Mouse (Mus musculus): ENCODE data around the gene Gdpd5. TPM values are rescaled to one million over a fixed set of nuclear protein-coding genes. Genes with fewer than 3 reads are reported as not detected.

Gene Gdpd5
- polyA plus RNA-seq, 1 experiment from 2014 or later, result 11.2 TPM

DNA sequence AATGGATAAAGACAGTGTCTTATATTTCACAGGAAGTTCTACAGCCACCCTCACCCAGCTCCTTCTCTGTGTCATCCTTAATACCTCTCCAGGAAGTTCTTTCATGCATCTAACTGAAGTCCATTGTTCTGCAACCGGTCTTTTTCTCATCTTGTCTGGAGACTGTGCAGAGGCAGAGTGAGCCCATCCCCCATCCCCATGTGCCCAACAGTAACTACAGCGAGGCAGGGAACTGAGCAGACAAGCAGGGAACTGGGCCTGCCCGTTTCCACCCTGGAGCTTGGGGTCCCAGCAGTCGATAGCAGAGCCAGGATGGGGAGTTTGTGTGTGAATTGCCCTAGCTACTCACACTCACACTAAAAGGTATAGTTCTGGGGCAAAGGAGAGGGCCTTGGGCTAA is 9.3 kb downstream of the Gdpd5 start:
- 33% methylated on average over 4 of the region's 4 CpGs for WGBS
- no peak overlapping the region for H3K9ac ChIP-seq (replicated peaks)
- ATAC-seq (ENCODE audit: insufficient number of reproducible peaks, insufficient read depth, low FRiP score, low TSS enrichment, low read depth), result no peak
- H3K27me3 ChIP-seq, result no peaks in the 10 kb centered on the region
- H3K9me3 ChIP-seq, result no peaks in the 10 kb centered on the region
- peaks cover 13% of the 10 kb centered on the region; the same call in 1 of the 2 replicates for H3K36me3 ChIP-seq
- H3K27ac ChIP-seq, result peak overlapping the region; percentile 41; the same call in 1 of the 2 replicates
- H3K4me2 ChIP-seq, result no peak overlapping the region
- peaks cover 37% of the 10 kb centered on the region for H3K4me1 ChIP-seq (replicated peaks)
- no peak overlapping the region for H3K4me3 ChIP-seq (replicated peaks)

- Histone ChIP-seq H3K4me1 (replicated peaks) (peaks cover 46% of the 10 kb centered on the region), H3K4me2 (no peak overlapping the region), H3K27me3 (no peaks in the 10 kb centered on the region), H3K27ac (no peak overlapping the region), H3K9me3 (no peaks in the 10 kb centered on the region), H3K4me3 (replicated peaks) (no peak overlapping the region), H3K36me3 (peaks cover 10% of the 10 kb centered on the region; the same call in 1 of the 2 replicates), H3K9ac (replicated peaks) (no peak overlapping the region)
- ATAC-seq (ENCODE audit: insufficient number of reproducible peaks, insufficient read depth, low FRiP score, low TSS enrichment, low read depth), result no peak
- 65% methylated on average over 2 of the region's 2 CpGs for WGBS
Measured at GRCm38 (mm10) chr7:99392696-99393095, 11.5 kb downstream of the Gdpd5 start.

- Histone ChIP-seq H3K4me1 (replicated peaks) (peaks cover 44% of the 10 kb centered on the region), H3K9ac (replicated peaks) (no peak overlapping the region), H3K9me3 (no peaks in the 10 kb centered on the region), H3K36me3 (peaks cover 8% of the 10 kb centered on the region; the same call in 1 of the 2 replicates), H3K4me2 (no peak overlapping the region), H3K27me3 (no peaks in the 10 kb centered on the region), H3K4me3 (replicated peaks) (no peak overlapping the region), H3K27ac (no peak overlapping the region)
- 83% methylated on average over 13 of the region's 13 CpGs for WGBS
- no peak for ATAC-seq (ENCODE audit: insufficient number of reproducible peaks, insufficient read depth, low FRiP score, low TSS enrichment, low read depth)
Measured at GRCm38 (mm10) chr7:99393711-99394325, 12.6 kb downstream of the Gdpd5 start.

DNA sequence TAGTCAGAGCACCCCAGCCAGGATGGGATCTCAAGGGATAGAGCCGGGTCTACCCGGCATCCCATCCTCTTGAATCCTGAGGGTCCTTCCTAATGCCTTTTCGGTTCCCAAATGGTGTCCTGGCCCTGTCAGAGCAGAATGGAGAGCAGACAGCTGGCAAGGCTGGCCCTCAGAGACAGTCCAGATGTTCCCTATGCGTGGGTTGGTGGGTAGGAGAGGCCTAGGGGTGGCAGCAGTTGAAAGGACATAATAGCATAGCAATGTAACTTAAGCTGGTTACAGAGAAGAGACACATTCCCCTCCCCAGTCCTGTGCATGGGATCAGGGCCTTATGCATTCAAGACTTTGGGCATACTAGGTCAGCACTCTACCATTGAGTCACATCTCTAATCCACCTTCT is 14.2 kb downstream of the Gdpd5 start:
- no peak overlapping the region for H3K9ac ChIP-seq (replicated peaks)
- H3K27me3 ChIP-seq, result no peaks in the 10 kb centered on the region
- H3K4me1 ChIP-seq (replicated peaks), result peaks cover 28% of the 10 kb centered on the region
- 82% methylated on average over 4 of the region's 4 CpGs for whole genome bisulfite sequencing
- H3K36me3 ChIP-seq, result peaks cover 8% of the 10 kb centered on the region; the same call in 1 of the 2 replicates
- H3K9me3 ChIP-seq, result no peaks in the 10 kb centered on the region
- H3K27ac ChIP-seq, result no peak overlapping the region
- no peak overlapping the region for H3K4me2 ChIP-seq
- no peak overlapping the region for H3K4me3 ChIP-seq (replicated peaks)
- no peak for ATAC-seq (ENCODE audit: insufficient number of reproducible peaks, insufficient read depth, low FRiP score, low TSS enrichment, low read depth)

DNA sequence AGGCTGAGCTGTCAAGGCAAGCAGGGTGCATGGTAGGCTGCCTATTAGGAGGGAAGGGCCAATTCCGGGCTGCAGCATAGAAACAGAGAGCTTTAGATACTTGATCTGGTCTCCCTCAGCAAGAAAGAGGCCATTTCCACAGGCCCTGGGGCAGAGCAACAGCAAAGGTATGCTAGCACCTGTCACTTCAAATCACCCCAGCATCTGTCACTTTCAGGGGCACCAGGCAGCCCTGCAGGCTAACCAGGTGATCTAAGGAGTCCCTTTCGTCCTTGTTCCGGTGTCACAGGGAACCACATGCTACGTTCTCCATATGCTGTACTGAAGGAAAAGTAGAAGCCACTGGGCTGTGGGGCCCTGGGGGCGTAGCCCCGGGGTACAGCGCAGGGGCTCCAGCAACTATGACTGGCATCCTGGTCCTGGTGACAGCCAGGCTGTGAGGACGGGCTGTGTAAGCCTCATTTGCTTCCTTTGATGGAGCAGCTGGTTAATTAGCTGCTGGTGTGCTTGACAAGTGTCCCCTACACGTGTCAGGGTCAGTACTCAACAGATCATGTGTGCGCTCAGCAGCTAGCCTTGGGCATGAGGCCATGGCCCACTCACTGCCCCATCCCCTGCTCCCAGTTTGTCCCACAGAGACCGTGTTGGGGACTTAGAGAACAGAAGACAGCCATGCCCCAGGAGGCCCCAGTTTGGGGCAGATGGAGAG is 14.8 kb downstream of the Gdpd5 start:
- ATAC-seq (ENCODE audit: insufficient number of reproducible peaks, insufficient read depth, low FRiP score, low TSS enrichment, low read depth), result no peak
- H3K36me3 ChIP-seq, result peaks cover 8% of the 10 kb centered on the region; the same call in 1 of the 2 replicates
- 54% methylated on average over 11 of the region's 11 CpGs for WGBS
- H3K4me2 ChIP-seq, result no peak overlapping the region
- no peak overlapping the region for H3K9ac ChIP-seq (replicated peaks)
- H3K4me1 ChIP-seq (replicated peaks), result peaks cover 21% of the 10 kb centered on the region
- H3K27me3 ChIP-seq, result no peaks in the 10 kb centered on the region
- no peak overlapping the region for H3K4me3 ChIP-seq (replicated peaks)
- H3K9me3 ChIP-seq, result no peaks in the 10 kb centered on the region
- H3K27ac ChIP-seq, result no peak overlapping the region

DNA sequence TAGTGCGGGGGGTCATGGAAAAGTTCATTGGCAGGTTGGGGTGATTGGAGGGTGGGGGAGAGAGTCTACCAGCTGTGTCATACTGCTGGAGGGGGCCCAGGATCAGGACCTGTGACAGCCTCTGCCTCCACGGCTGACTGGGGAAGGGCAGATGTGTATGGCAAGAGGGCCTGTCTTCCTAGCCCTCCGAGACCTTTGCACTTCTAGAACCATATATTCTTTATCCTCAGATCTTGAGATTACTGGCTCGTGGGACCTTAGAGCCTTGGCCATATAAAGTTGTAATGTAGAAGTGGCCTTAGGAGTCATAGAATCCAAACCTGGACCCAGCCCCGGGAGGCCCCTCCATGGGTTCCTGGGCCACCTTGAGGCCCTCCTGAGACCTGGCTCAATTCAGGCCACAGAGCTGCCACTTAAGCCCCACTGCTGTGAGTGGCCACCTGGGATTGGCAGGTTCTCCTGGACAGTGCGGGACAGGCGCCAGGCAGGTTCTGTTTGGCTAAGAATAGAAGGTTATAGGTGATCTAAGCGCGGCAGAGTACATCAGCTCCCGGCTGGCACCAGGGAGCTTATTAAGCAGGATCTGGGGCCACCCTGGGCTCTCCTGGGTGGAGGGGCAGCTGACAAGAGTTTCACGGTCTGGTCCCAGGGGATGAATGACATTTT is 15.9 kb downstream of the Gdpd5 start:
- WGBS, result 78% methylated on average over 11 of the region's 11 CpGs
- no peak for ATAC-seq (ENCODE audit: insufficient number of reproducible peaks, insufficient read depth, low FRiP score, low TSS enrichment, low read depth)
- H3K27ac ChIP-seq, result no peak overlapping the region

GRCm38 (mm10) chr7:99401373-99401772 is 20.2 kb downstream of the Gdpd5 start:
- no peak for ATAC-seq (ENCODE audit: insufficient number of reproducible peaks, insufficient read depth, low FRiP score, low TSS enrichment, low read depth)
- Histone ChIP-seq H3K27ac (no peak overlapping the region), H3K4me3 (replicated peaks) (no peak overlapping the region), H3K4me1 (replicated peaks) (peaks cover 22% of the 10 kb centered on the region), H3K9ac (replicated peaks) (no peak overlapping the region), H3K9me3 (no peaks in the 10 kb centered on the region), H3K4me2 (no peak overlapping the region), H3K36me3 (no peaks in the 10 kb centered on the region), H3K27me3 (no peaks in the 10 kb centered on the region)
- 68% methylated on average over 8 of the region's 8 CpGs for WGBS

More for the DNA sequence above, 15.9 kb downstream of the Gdpd5 start:
- no peak overlapping the region for H3K4me3 ChIP-seq (replicated peaks)
- H3K9me3 ChIP-seq, result no peaks in the 10 kb centered on the region
- no peak overlapping the region for H3K4me2 ChIP-seq
- no peaks in the 10 kb centered on the region for H3K27me3 ChIP-seq
- no peak overlapping the region for H3K9ac ChIP-seq (replicated peaks)
- peaks cover 8% of the 10 kb centered on the region; the same call in 1 of the 2 replicates for H3K36me3 ChIP-seq
- H3K4me1 ChIP-seq (replicated peaks), result peaks cover 19% of the 10 kb centered on the region

GRCm38 (mm10) chr7:99402477-99402876 is 21.3 kb downstream of the Gdpd5 start:
- Histone ChIP-seq H3K27me3 (no peaks in the 10 kb centered on the region), H3K4me2 (no peak overlapping the region), H3K36me3 (no peaks in the 10 kb centered on the region), H3K9me3 (no peaks in the 10 kb centered on the region), H3K9ac (replicated peaks) (no peak overlapping the region), H3K27ac (no peak overlapping the region), H3K4me1 (replicated peaks) (peaks cover 23% of the 10 kb centered on the region), H3K4me3 (replicated peaks) (no peak overlapping the region)
- 71% methylated on average over 6 of the region's 6 CpGs for WGBS
- no peak for ATAC-seq (ENCODE audit: insufficient number of reproducible peaks, insufficient read depth, low FRiP score, low TSS enrichment, low read depth)

DNA sequence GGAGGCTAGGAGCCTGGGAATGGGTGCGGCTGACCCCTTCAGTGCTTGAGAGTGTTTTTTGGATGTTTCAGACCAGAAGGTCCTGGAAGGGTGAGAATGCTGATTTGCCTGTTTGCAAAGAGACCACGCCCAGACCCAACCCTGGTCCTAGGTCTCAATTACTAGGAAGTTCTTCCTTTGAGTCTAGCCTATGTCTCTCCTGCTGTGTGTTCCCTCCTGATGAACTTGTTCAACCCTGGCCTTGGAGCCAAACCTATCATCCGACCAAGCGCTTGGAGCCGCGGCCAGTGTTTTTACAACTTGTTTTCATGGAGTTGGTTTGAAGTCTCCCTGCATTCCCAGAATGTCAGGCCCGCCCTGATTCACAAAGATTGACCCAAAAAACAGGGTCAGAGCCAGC is 22.0 kb downstream of the Gdpd5 start:
- WGBS, result 76% methylated on average over 7 of the region's 7 CpGs
- Histone ChIP-seq H3K4me3 (replicated peaks) (no peak overlapping the region), H3K9ac (replicated peaks) (no peak overlapping the region), H3K4me2 (no peak overlapping the region), H3K27me3 (no peaks in the 10 kb centered on the region), H3K36me3 (no peaks in the 10 kb centered on the region), H3K27ac (no peak overlapping the region), H3K4me1 (replicated peaks) (peaks cover 26% of the 10 kb centered on the region), H3K9me3 (no peaks in the 10 kb centered on the region)
- ATAC-seq (ENCODE audit: insufficient number of reproducible peaks, insufficient read depth, low FRiP score, low TSS enrichment, low read depth), result no peak

- Histone ChIP-seq H3K4me2 (no peak overlapping the region), H3K27me3 (no peaks in the 10 kb centered on the region), H3K9me3 (no peaks in the 10 kb centered on the region), H3K4me1 (replicated peaks) (peaks cover 28% of the 10 kb centered on the region), H3K4me3 (replicated peaks) (no peak overlapping the region), H3K9ac (replicated peaks) (no peak overlapping the region), H3K36me3 (no peaks in the 10 kb centered on the region), H3K27ac (no peak overlapping the region)
- WGBS, result 70% methylated on average over 12 of the region's 12 CpGs
- no peak for ATAC-seq (ENCODE audit: insufficient number of reproducible peaks, insufficient read depth, low FRiP score, low TSS enrichment, low read depth)
Measured at GRCm38 (mm10) chr7:99404031-99404735, 23.0 kb downstream of the Gdpd5 start.
